Mouse (Mus musculus): ENCODE measurements around the gene Tbc1d1.

GRCm38 (mm10) chr5:64266534-64266933, 110.4 kb downstream of the Tbc1d1 start:
- TF ChIP-seq TAL1 (IDR thresholded peaks at IDR 0.05; ENCODE audit: low read length) (no peak), GATA1 (IDR thresholded peaks at IDR 0.05; ENCODE audit: low read length) (no peak)
